Mouse (Mus musculus): Measurements from ENCODE around the gene Plekhj1. TPM values are rescaled to one million over a fixed set of nuclear protein-coding genes. Genes with fewer than 3 reads are reported as not detected.

The Plekhj1 gene
- polyA plus RNA-seq, 1 experiment from 2014 or later: 128 TPM

DNA sequence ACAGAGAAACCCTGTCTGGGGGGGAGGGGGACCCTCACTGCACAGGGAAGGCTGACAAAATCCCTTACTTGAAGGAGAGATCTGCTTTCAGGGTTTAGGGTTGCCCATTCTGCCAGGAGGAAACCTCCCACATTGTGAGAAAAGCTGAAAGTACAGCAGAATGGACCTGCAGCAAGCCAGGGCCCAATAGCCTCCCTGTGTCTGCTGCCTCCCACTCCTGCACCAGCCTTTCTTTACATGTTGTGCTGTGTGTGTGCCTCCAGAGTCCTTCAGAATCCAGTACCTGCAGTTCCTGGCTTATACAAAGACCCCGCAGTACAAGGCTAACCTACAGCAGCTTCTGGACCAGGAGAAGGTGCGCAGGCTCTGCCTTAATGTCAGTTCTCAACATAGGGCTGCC lies 14.1 kb downstream of the Plekhj1 start:
- Histone ChIP-seq H3K9ac (no peak overlapping the region), H3K4me2 (no peak overlapping the region), H3K27me3 (no peaks in the 10 kb centered on the region), H3K9me3 (no peaks in the 10 kb centered on the region), H3K4me3 (no peak overlapping the region), H3K36me3 (peaks cover 100% of the 10 kb centered on the region), H3K27ac (no peak overlapping the region), H3K4me1 (replicated peaks) (no peaks in the 10 kb centered on the region)
- WGBS: 100% methylated on average over 2 of the region's 2 CpGs
- no peak for ATAC-seq (ENCODE audit: low FRiP score)

DNA sequence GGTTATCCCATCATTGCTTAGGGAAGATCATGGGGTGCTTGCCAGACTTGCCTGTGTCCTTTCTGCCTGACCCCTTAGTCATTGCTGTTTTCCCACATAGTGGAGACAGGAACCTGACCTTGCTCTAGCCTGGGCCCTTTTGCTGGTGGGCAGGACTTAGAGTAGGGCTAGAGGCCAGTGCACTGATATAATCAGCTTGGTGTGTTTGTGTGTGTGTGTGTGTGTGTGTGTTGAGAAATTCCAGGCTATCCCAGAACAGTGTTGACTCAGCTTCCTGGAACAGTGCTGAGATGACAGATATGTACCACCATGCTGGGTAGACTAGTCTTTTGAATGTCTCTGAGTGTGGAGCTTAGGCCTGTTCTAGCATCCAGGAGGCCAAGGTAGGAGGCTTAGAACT lies 18.9 kb downstream of the Plekhj1 start:
- H3K36me3 ChIP-seq: peaks cover 100% of the 10 kb centered on the region
- no peak overlapping the region for H3K4me3 ChIP-seq
- no peak overlapping the region for H3K27ac ChIP-seq
- no peak for ATAC-seq (ENCODE audit: low FRiP score)
- H3K4me1 ChIP-seq (replicated peaks): no peaks in the 10 kb centered on the region
- no peaks in the 10 kb centered on the region for H3K9me3 ChIP-seq
- no peak overlapping the region for H3K9ac ChIP-seq
- H3K27me3 ChIP-seq: no peaks in the 10 kb centered on the region
- H3K4me2 ChIP-seq: no peak overlapping the region

DNA sequence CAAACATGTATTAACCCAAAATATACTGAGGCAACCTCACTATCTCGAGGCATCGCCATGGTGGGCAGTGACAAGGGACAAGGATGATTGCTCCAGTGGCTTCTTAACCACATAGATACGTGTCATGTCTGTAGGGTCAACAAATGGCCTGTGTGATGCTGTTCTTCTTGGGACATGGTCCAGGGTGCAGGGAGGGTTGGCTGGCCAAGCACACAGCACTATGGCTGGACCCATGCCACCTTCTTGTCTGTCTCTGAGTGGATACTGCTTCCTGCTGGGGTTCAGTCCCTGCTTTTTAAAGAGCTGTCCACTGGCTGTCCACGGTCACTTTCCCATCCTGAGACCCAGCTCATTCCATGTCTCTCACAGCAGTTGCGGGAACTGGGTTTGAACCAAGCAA lies 21.3 kb downstream of the Plekhj1 start:
- ATAC-seq (ENCODE audit: low FRiP score): no peak
- Histone ChIP-seq H3K9me3 (no peaks in the 10 kb centered on the region), H3K9ac (no peak overlapping the region), H3K4me3 (no peak overlapping the region), H3K27me3 (no peaks in the 10 kb centered on the region), H3K36me3 (peaks cover 100% of the 10 kb centered on the region), H3K4me1 (replicated peaks) (no peaks in the 10 kb centered on the region), H3K4me2 (no peak overlapping the region), H3K27ac (no peak overlapping the region)
- 96% methylated on average over 5 of the region's 5 CpGs for WGBS

DNA sequence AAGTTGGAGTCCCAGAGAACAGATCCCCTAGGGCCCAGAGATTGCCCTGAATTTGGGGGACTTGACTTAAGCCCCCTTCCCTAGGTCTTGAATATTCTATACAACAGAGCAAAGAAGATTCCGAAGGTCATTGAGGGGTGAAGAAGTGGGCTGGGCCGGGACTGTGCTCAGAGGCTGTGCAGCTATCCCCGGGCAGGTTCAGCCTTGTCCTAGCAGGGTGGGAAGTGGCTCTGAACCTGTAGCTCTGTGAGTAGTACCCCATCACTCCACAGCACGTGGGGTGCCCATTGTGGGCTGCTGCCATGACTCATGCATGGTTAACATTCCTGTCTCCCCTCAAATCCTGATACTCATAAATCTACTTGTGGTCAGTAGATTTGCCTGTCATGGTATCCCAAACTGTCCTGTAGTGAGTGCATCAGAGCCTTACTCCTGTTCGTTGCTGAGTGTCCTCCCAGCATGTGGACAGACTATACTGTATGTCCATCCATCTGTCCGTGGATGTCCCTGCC lies 22.0 kb downstream of the Plekhj1 start:
- Histone ChIP-seq H3K4me2 (no peak overlapping the region), H3K27me3 (no peaks in the 10 kb centered on the region), H3K36me3 (peaks cover 100% of the 10 kb centered on the region), H3K27ac (no peak overlapping the region), H3K9me3 (no peaks in the 10 kb centered on the region), H3K4me1 (replicated peaks) (no peaks in the 10 kb centered on the region), H3K9ac (no peak overlapping the region), H3K4me3 (no peak overlapping the region)
- 89% methylated on average over 6 of the region's 6 CpGs for WGBS
- ATAC-seq (ENCODE audit: low FRiP score): no peak

DNA sequence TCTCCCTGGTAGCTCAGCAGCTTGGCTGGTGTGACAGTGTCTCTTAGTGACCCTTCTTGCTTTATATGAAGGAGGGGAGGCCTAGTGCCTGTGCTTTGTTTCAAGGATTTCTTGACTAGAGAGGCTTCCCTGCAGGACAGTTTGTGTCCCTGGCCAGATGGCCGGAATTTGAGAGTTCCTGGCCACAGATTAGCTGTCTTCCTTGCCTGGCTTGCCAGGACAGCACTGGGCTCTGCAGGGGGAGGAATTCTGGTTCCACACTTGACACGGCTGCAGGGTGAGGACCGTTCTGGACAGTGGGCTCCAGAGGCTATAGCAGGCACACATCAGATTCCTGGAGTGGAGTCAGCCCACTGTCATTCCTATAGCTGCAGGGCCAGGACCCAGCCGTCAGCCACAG lies 22.7 kb downstream of the Plekhj1 start:
- 94% methylated on average over 4 of the region's 4 CpGs for WGBS
- no peak for ATAC-seq (ENCODE audit: low FRiP score)
- Histone ChIP-seq H3K27me3 (no peaks in the 10 kb centered on the region), H3K27ac (no peak overlapping the region), H3K9me3 (no peaks in the 10 kb centered on the region), H3K4me2 (no peak overlapping the region), H3K4me1 (replicated peaks) (no peaks in the 10 kb centered on the region), H3K4me3 (no peak overlapping the region), H3K36me3 (peaks cover 100% of the 10 kb centered on the region), H3K9ac (no peak overlapping the region)

DNA sequence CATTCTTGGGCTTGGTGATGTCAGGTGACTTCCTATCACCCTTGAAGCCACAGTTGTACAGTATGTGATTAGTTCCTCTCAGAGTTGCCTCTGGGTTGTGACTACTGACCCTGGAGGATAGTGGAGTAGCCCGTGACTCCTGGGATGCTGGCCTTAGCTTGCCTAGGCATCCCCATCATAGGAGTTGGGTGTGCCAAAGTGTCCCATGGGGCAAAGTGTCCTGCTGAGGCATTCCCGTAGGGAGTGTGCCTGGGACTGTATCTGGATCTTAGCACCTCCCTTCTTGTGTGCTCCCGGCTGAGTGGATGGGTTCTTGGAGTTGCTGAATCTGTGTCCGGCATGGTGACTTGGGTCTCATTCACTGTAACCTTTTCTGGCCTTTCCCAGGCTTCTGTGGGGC lies 23.4 kb downstream of the Plekhj1 start:
- no peak overlapping the region for H3K9ac ChIP-seq
- H3K36me3 ChIP-seq: peaks cover 100% of the 10 kb centered on the region

DNA sequence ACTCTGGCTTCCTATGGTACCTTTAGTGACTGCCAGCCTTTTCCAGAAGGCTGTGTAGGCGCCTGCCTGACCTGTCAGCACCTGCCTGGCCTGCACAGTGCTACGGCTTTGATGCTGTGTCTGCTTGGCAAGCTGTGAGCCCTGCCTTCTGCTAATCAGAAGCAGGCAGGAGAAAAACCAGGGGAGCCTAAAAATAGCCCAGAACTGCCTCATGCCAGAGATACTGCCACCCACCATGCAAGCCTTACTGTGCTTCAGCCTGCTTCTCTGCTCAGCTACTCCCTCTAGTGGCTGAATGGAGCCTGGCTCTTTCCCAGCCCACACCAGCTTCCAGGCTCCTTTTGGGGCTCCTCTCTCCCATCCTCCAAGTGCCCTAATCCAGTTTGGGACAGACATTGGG lies 23.9 kb downstream of the Plekhj1 start:
- ATAC-seq (ENCODE audit: low FRiP score): peak; percentile 65; the same call in 1 of the 2 replicates
- Histone ChIP-seq H3K4me1 (replicated peaks) (no peaks in the 10 kb centered on the region), H3K9me3 (no peaks in the 10 kb centered on the region), H3K9ac (peak overlapping the region; percentile 29; the same call in 1 of the 2 replicates), H3K27me3 (no peaks in the 10 kb centered on the region), H3K4me3 (no peak overlapping the region), H3K27ac (no peak overlapping the region), H3K4me2 (no peak overlapping the region), H3K36me3 (peaks cover 100% of the 10 kb centered on the region)
- WGBS: 68% methylated on average over 2 of the region's 2 CpGs

More for the DNA sequence above, 23.4 kb downstream of the Plekhj1 start:
- H3K27me3 ChIP-seq: no peaks in the 10 kb centered on the region
- no peak overlapping the region for H3K4me2 ChIP-seq
- no peaks in the 10 kb centered on the region for H3K9me3 ChIP-seq
- H3K27ac ChIP-seq: no peak overlapping the region
- no peak overlapping the region for H3K4me3 ChIP-seq
- no peaks in the 10 kb centered on the region for H3K4me1 ChIP-seq (replicated peaks)
- no peak for ATAC-seq (ENCODE audit: low FRiP score)
- WGBS: 92% methylated on average over 4 of the region's 4 CpGs

DNA sequence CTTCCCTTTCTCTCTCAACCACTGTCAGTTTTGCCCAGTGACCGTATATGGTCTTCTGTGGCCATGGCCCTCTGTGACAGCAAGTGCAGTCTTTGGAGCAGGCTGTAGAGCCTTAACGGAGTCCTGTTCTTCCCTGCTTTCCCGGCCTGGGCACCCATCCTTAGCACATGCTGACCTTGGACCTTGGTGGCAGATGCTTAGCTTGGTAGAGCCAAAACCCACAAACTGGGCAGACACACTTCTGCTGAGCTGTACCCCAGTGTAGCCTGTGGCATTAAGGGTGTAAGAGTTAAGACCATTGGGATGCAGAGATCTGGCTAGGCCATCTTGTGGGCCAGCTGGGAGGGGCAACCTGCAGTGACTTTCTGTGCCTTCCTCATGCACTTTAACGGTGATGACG lies 24.6 kb downstream of the Plekhj1 start:
- no peak overlapping the region for H3K9ac ChIP-seq
- no peaks in the 10 kb centered on the region for H3K27me3 ChIP-seq
- H3K4me1 ChIP-seq (replicated peaks): no peaks in the 10 kb centered on the region
- H3K36me3 ChIP-seq: peaks cover 98% of the 10 kb centered on the region
- H3K4me2 ChIP-seq: no peak overlapping the region
- WGBS: 87% methylated on average over 5 of the region's 5 CpGs
- H3K27ac ChIP-seq: no peak overlapping the region
- no peak overlapping the region for H3K4me3 ChIP-seq
- no peaks in the 10 kb centered on the region for H3K9me3 ChIP-seq
- ATAC-seq (ENCODE audit: low FRiP score): no peak

DNA sequence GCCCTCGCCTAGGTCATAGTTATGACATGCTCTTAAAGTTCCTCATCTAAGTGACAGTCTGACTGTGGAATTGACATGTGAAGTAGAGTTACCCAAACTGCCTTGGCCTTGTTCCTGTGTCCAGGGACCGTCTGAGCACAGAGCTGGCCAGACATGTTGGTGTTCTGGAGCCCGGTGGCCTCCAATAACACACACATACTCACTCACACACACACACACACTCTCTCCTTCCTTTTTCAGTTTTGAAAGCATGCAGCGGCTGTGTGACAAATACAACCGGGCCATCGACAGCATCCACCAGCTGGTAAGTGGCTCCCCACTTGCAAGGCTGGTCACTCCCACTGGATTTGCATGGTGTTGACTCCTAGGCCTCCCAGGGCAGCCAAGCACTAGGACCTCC lies 30.1 kb downstream of the Plekhj1 start:
- no peak overlapping the region for H3K9ac ChIP-seq
- H3K9me3 ChIP-seq: no peaks in the 10 kb centered on the region
- H3K27ac ChIP-seq: no peak overlapping the region
- no peaks in the 10 kb centered on the region for H3K27me3 ChIP-seq
- H3K4me1 ChIP-seq (replicated peaks): peaks cover 1% of the 10 kb centered on the region; the same call in 1 of the 2 replicates
- H3K4me3 ChIP-seq: no peak overlapping the region
- no peak for ATAC-seq (ENCODE audit: low FRiP score)
- 87% methylated on average over 6 of the region's 6 CpGs for WGBS
- H3K4me2 ChIP-seq: no peak overlapping the region
- H3K36me3 ChIP-seq: peaks cover 81% of the 10 kb centered on the region

DNA sequence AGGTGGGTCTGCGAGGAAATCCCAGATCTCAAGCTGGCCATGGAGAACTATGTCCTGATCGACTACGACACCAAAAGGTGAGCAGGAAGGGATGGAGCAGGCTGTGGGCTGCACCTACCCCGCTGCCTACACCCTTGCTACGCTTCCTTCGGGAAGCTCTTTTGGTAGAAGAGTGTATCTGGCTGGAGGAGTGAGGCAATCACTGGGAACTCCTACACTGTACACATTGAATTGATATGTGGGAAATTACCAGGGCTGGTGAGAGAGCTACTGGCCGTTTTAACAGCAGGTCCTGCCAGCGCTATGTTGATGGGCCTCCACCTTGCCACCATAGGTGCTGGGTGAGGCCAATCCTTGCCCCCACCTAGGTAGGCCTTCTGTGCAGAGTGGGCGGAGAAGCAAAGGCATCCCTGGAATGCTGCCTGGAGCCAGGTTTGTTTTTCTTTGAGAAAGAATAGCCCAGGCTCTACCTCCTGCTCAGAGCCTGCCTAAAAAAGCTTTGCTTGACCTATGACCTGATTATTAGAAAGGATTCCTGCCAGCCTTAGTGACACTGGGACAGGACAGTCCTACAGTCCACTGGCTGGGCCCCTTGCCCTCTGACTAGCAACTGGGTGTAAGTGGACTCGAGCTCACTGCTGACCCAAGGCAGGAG lies 32.1 kb downstream of the Plekhj1 start:
- Histone ChIP-seq H3K9ac (no peak overlapping the region), H3K27ac (no peak overlapping the region), H3K4me3 (no peak overlapping the region), H3K27me3 (no peaks in the 10 kb centered on the region), H3K4me1 (replicated peaks) (peaks cover 12% of the 10 kb centered on the region), H3K36me3 (peaks cover 60% of the 10 kb centered on the region), H3K4me2 (no peak overlapping the region), H3K9me3 (no peaks in the 10 kb centered on the region)
- ATAC-seq (ENCODE audit: low FRiP score): no peak
- WGBS: 82% methylated on average over 10 of the region's 10 CpGs

DNA sequence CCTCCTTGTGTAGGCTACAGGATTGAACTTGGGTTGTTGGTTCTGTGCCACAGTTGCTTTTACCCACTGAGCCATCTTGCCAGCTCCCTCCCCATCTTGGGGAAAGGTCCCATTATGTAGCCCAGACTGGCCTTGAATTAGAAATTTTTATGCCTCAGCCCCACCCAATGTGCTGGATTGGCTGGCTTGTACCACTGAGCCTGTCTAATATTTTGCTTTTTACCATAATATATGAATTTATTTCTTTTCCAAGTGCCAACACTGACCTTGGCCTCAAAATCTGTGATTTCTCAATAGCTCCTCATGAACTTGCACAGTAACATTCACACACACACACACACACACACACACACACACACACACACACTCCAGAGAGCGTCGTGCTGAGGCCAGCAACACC lies 32.7 kb downstream of the Plekhj1 start:
- Histone ChIP-seq H3K9me3 (no peaks in the 10 kb centered on the region), H3K4me3 (no peak overlapping the region), H3K27me3 (no peaks in the 10 kb centered on the region), H3K4me2 (no peak overlapping the region), H3K27ac (no peak overlapping the region), H3K9ac (no peak overlapping the region), H3K36me3 (peaks cover 55% of the 10 kb centered on the region), H3K4me1 (replicated peaks) (peaks cover 18% of the 10 kb centered on the region)
- 90% methylated on average over 2 of the region's 2 CpGs for WGBS
- no peak for ATAC-seq (ENCODE audit: low FRiP score)

DNA sequence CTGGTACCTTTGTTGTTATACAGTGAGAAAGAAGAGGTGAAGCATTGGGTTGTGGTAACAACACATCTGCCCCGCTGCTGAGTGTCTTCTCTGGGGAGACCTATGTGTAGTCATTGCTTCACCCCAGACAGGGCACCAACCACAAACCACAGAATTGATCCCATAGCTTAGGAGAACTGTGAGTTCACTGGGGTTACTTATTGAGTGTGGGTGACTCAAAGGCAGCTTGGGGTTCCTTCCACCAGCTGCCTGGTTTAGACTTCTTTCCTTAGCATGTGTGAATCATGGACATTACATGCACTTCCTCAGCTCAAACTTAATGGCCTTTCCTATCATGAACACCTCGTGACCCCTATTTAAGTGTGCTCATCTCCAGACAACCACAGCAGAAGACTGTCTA lies 34.9 kb downstream of the Plekhj1 start:
- Histone ChIP-seq H3K36me3 (peaks cover 35% of the 10 kb centered on the region), H3K4me3 (no peak overlapping the region), H3K9me3 (no peaks in the 10 kb centered on the region), H3K4me1 (replicated peaks) (peaks cover 40% of the 10 kb centered on the region), H3K27me3 (no peaks in the 10 kb centered on the region), H3K27ac (no peak overlapping the region), H3K9ac (no peak overlapping the region), H3K4me2 (no peak overlapping the region)
- no peak for ATAC-seq (ENCODE audit: low FRiP score)
- 95% methylated on average over 2 of the region's 2 CpGs for WGBS

DNA sequence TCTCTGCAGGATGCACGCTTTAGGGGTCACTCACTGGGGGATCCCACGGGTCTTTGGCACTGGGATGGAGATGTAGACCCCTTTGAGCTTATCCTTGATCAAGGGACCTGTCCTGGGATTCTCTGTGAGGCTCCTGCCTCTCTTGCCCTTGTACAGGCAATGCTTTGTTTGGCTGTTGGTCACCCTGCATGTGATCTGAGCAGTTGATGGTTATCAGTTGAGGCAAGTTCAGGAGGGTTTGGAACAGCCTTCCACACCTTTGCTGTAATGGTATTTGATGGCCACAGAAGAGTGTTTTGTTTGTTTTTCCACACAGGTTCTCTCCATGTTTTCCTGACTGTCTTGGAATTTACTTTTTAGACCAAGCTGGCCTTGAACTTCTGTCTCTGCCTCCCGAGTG lies 36.6 kb downstream of the Plekhj1 start:
- H3K4me2 ChIP-seq: no peak overlapping the region
- peaks cover 20% of the 10 kb centered on the region for H3K36me3 ChIP-seq
- no peak overlapping the region for H3K4me3 ChIP-seq
- H3K4me1 ChIP-seq (replicated peaks): peaks cover 57% of the 10 kb centered on the region
- ATAC-seq (ENCODE audit: low FRiP score): no peak
- no peaks in the 10 kb centered on the region for H3K27me3 ChIP-seq
- no peaks in the 10 kb centered on the region for H3K9me3 ChIP-seq
- H3K27ac ChIP-seq: no peak overlapping the region
- WGBS: 68% methylated on average over 3 of the region's 3 CpGs
- H3K9ac ChIP-seq: no peak overlapping the region
